Mouse (Mus musculus) intestine, postnatal 0 days (tissue): ENCODE data around the gene Szt2. TPM values are rescaled to one million over a fixed set of nuclear protein-coding genes. Genes with fewer than 3 reads are reported as not detected.

Source experiments
- ATAC-seq: fragments of 200-750 bp; cut with Nextera tagmentation; 2 replicates; pipeline ENCODE4 v1.8.0; 2017; ENCODE audit warnings: mild to moderate bottlenecking, moderate TSS enrichment, moderate library complexity
- H3K27ac ChIP-seq: fragments of 300-500 bp; sonication (generic); 2 replicates; pipeline ENCODE4 v1.5.1; 2014; ENCODE audit warnings: mild to moderate bottlenecking, low read depth, low read length, moderate library complexity
- H3K27me3 ChIP-seq: fragments of 300-500 bp; sonication (generic); replicated peaks from 2 replicates; pipeline ENCODE4 v1.6.1; 2014; ENCODE audit warnings: low read length, mixed read lengths; ENCODE audit not compliant: control insufficient read depth, insufficient read depth
- H3K36me3 ChIP-seq: fragments of 300-500 bp; sonication (generic); 2 replicates; pipeline ENCODE4 v1.6.1; 2014; ENCODE audit warnings: mild to moderate bottlenecking, moderate library complexity; ENCODE audit not compliant: control insufficient read depth, insufficient read depth
- H3K4me1 ChIP-seq: fragments of 300-500 bp; sonication (generic); replicated peaks from 2 replicates; pipeline ENCODE4 v1.6.1; 2014; ENCODE audit warnings: antibody characterized with exemption, low read length, mixed read lengths; ENCODE audit not compliant: control insufficient read depth, insufficient read depth
- H3K4me2 ChIP-seq: fragments of 300-500 bp; sonication (generic); replicated peaks from 2 replicates; pipeline ENCODE4 v1.6.1; 2014; ENCODE audit warnings: low read depth, mild to moderate bottlenecking, moderate library complexity
- H3K4me3 ChIP-seq: fragments of 300-500 bp; sonication (generic); 2 replicates; pipeline ENCODE4 v1.5.1; 2014; ENCODE audit warnings: low read depth, low read length
- H3K9ac ChIP-seq: fragments of 300-500 bp; sonication (generic); 2 replicates; pipeline ENCODE4 v1.6.1; 2014; ENCODE audit warnings: mild to moderate bottlenecking, low read depth, low read length
- H3K9me3 ChIP-seq: fragments of 300-500 bp; sonication (generic); 2 replicates; pipeline ENCODE4 v1.6.1; 2016; ENCODE audit warnings: mixed run types; ENCODE audit not compliant: control insufficient read depth
- CTCF ChIP-seq: sonication (generic); IDR thresholded peaks from 2 replicates; pipeline ENCODE4 v1.5.1; 2016; ENCODE audit warnings: low read depth, mild to moderate bottlenecking, control low read depth, antibody characterized with exemption, moderate library complexity
- WGBS: fragments of 180-500 bp; shearing (Covaris S2); extraction: QIAGEN DNeasy Blood & Tissue Kit; methylation state at CpG from one replicate; pipeline ENCODE4 v1.1.7; 2014; 5-methylcytosine and 5-hydroxymethylcytosine counted together
- polyA plus RNA-seq: library from polyadenylated mRNA; unstranded; fragments of >200 nt; fragmentation: Nextera tagmentation; extraction: Ambion mirVana; gene quantifications from 2 replicates; pipeline ENCODE4 v1.2.1, GENCODE M21; 2015

Szt2 gene
- polyA plus RNA-seq, 1 experiment from 2014 or later = 2.8 TPM

DNA sequence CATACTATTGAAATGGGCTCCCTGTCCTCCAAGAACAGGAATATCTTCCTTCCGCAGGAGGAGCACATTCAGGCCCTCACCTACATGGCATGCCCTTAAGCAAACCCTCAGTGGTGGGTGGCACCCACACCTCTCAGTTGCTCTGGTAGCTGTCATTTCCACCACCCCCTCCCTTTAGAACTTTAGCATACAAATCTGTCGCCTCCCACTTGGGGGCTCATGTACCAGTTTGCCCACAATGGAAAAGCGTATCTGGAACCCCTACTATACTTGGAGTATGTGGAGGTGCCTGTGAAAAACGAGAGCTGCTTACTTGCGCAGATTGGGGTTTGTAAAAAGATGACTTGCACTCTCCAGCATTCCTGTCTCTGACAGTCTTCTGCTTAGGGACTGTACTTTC lies 7.3 kb upstream of the Szt2 start:
- ATAC-seq = no peak
- Histone ChIP-seq H3K9ac (no peak overlapping the region), H3K4me3 (no peak overlapping the region), H3K36me3 (peaks cover 72% of the 10 kb centered on the region), H3K27ac (no peak overlapping the region), H3K27me3 (no peaks in the 10 kb centered on the region), H3K4me2 (no peak overlapping the region), H3K4me1 (no peaks in the 10 kb centered on the region), H3K9me3 (no peaks in the 10 kb centered on the region)
- no peak for TF ChIP-seq CTCF
- 95% methylated on average over 5 of the region's 5 CpGs for WGBS

DNA sequence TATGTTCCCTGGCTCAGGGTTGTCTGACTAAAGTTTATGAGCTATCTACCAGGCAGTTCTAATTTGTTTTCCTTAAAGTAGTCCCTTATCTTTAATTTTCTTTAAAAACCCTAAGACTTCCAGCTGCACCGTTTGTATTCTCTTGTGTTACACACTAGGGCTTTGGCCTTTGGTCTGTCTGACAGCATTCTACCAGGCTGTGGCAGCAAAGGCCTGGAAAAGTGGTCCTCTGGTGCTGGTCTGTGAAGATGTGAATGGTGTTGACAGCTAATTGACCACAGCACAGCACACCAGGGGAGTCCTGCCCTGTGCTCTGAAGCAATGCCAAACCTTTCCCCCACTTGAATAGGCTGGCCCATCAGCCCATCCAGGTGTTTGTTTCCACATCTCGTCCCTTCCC lies 6.7 kb upstream of the Szt2 start:
- Histone ChIP-seq H3K27me3 (no peaks in the 10 kb centered on the region), H3K4me1 (no peaks in the 10 kb centered on the region), H3K4me3 (no peak overlapping the region), H3K9me3 (no peaks in the 10 kb centered on the region), H3K9ac (no peak overlapping the region), H3K27ac (no peak overlapping the region; the same call in 1 of the 2 replicates), H3K4me2 (no peak overlapping the region), H3K36me3 (peaks cover 72% of the 10 kb centered on the region)
- peak; percentile 24; the same call in 1 of the 2 replicates for TF ChIP-seq CTCF
- WGBS = 79% methylated on average over 2 of the region's 2 CpGs
- ATAC-seq = no peak

DNA sequence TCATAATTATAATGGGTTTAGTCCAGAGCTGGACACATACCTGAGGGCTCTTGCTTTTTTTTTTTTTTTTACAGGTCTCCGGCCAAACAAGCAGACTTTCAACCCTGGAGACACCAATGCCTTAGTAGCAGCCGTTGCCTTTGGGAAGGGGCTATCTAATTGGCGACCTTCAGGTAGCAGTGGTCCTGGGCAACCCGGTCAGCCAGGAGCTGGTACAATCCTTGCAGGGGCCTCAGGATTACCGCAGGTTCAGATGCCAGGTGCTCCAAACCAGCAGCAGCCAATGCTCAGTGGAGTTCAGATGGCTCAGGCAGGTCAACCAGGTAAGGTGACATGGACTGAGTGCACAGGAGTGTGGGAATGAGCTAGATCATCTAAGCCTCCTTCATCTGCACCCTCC lies 4.5 kb upstream of the Szt2 start:
- no peak overlapping the region for H3K4me2 ChIP-seq
- no peak overlapping the region for H3K27ac ChIP-seq
- H3K27me3 ChIP-seq = no peaks in the 10 kb centered on the region
- H3K36me3 ChIP-seq = peaks cover 60% of the 10 kb centered on the region
- WGBS = 98% methylated on average over 5 of the region's 5 CpGs
- no peak for ATAC-seq
- no peak overlapping the region for H3K4me3 ChIP-seq
- H3K4me1 ChIP-seq = peaks cover under 1% of the 10 kb centered on the region; the same call in 1 of the 2 replicates
- no peak for TF ChIP-seq CTCF
- H3K9ac ChIP-seq = no peak overlapping the region
- H3K9me3 ChIP-seq = no peaks in the 10 kb centered on the region

DNA sequence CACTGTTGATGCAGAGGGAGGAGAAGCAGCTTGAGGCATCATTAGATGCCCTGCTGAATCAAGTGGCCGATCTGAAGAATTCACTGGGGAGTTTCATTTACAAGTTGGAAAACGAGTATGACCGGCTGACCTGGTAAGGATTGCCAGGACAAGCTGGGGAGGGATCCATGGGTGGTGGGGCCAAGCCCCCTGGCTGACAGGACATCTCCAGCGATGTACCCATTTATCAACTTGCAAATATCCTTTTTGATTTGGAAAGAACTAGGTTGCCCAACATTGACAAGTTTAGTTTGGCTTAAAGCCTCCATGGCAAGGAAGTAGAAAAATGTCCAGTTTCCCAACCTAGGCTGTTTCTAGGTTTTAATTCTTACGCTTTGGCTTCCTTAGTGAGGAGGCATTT lies 1.8 kb upstream of the Szt2 start:
- no peaks in the 10 kb centered on the region for H3K27me3 ChIP-seq
- peaks cover 4% of the 10 kb centered on the region; the same call in 1 of the 2 replicates for H3K4me1 ChIP-seq
- H3K27ac ChIP-seq = no peak overlapping the region
- H3K4me3 ChIP-seq = no peak overlapping the region
- ATAC-seq = no peak
- WGBS = 86% methylated on average over 5 of the region's 5 CpGs
- TF ChIP-seq CTCF = no peak
- H3K4me2 ChIP-seq = no peak overlapping the region
- no peak overlapping the region for H3K9ac ChIP-seq
- peaks cover 35% of the 10 kb centered on the region for H3K36me3 ChIP-seq
- H3K9me3 ChIP-seq = no peaks in the 10 kb centered on the region

DNA sequence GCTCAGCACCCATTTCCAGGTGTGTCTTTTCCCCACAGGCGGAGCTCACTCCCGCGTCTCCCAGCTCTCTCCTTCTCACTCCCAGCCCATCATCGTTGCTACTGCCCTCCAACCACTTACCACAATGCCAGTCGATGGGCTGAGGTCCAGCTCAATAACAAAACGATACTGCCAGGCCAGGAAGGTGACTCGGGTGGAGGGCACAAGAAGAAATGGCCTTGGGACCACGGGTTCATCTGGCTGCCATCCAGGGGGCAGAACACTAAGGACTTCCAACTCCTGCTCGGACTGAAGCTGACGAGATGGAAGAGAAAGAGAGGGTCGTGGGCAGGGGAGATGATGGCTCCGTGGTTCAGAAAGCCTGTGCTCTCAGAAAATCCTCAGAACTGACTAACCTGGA lies 6.4 kb downstream of the Szt2 start:
- no peak overlapping the region for H3K27ac ChIP-seq
- no peak overlapping the region for H3K4me2 ChIP-seq
- no peak overlapping the region for H3K4me3 ChIP-seq
- TF ChIP-seq CTCF = no peak
- no peak overlapping the region for H3K9ac ChIP-seq
- H3K9me3 ChIP-seq = no peaks in the 10 kb centered on the region
- H3K4me1 ChIP-seq = no peaks in the 10 kb centered on the region
- WGBS = 92% methylated on average over 12 of the region's 12 CpGs
- H3K36me3 ChIP-seq = peaks cover 60% of the 10 kb centered on the region
- no peaks in the 10 kb centered on the region for H3K27me3 ChIP-seq
- ATAC-seq = no peak

DNA sequence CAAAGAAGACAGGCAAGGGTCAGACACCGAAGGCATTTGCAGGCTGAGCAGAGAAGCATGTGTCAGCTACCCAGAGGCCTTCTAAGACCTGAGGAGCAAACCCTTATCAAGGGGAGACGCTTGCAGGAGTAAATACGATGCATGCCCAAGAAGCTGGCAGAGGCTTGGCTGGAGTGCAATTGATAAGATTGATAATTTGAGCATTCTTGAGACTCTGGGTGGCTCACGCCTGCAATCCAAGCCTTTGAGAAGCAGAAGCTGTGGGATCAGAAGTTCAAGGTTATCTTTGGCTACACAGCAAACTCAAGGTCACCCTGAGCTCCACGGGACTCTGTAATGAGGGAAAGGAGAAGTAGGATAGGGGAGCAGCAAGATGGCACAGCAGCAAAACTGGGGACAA lies 7.2 kb downstream of the Szt2 start:
- no peak for ATAC-seq
- no peaks in the 10 kb centered on the region for H3K9me3 ChIP-seq
- no peaks in the 10 kb centered on the region for H3K27me3 ChIP-seq
- H3K9ac ChIP-seq = no peak overlapping the region
- peaks cover 66% of the 10 kb centered on the region for H3K36me3 ChIP-seq
- H3K4me2 ChIP-seq = no peak overlapping the region
- no peak overlapping the region for H3K4me3 ChIP-seq
- H3K4me1 ChIP-seq = no peaks in the 10 kb centered on the region
- WGBS = 84% methylated on average over 5 of the region's 5 CpGs
- no peak for TF ChIP-seq CTCF
- no peak overlapping the region for H3K27ac ChIP-seq

DNA sequence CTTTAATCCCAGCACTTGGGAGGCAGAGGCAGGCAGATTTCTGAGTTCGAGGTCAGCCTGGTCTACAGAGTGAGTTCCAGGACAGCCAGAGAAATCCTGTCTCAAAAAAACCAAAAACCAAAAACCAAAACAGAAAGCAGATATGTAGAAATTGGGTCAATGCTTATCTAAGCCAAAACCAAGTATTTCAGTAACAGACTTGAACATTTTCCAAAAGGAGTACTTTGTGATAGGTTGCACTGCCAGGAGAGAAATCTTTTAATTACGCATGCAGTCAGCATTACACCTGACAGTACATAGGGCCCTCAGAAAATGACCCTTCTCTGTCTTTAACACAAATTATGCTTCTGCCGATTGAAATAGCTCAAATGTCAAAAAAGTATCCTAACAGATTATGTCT lies 7.7 kb downstream of the Szt2 start:
- ATAC-seq = no peak
- H3K36me3 ChIP-seq = peaks cover 71% of the 10 kb centered on the region
- WGBS = 87% methylated on average over 3 of the region's 3 CpGs

More for the DNA sequence above, 7.7 kb downstream of the Szt2 start:
- no peak for TF ChIP-seq CTCF
- Histone ChIP-seq H3K4me1 (no peaks in the 10 kb centered on the region), H3K4me3 (no peak overlapping the region), H3K4me2 (no peak overlapping the region), H3K9me3 (no peaks in the 10 kb centered on the region), H3K9ac (no peak overlapping the region), H3K27me3 (no peaks in the 10 kb centered on the region), H3K27ac (no peak overlapping the region)
